Mouse (Mus musculus): ENCODE measurements around the gene Ino80e. TPM values are rescaled to one million over a fixed set of nuclear protein-coding genes. Genes with fewer than 3 reads are reported as not detected.
A peak's percentile ranks its signal among the peaks of the same experiment; 100 is the strongest.

The Ino80e gene
- polyA plus RNA-seq, 1 experiment from 2014 or later: 96.5 TPM

DNA sequence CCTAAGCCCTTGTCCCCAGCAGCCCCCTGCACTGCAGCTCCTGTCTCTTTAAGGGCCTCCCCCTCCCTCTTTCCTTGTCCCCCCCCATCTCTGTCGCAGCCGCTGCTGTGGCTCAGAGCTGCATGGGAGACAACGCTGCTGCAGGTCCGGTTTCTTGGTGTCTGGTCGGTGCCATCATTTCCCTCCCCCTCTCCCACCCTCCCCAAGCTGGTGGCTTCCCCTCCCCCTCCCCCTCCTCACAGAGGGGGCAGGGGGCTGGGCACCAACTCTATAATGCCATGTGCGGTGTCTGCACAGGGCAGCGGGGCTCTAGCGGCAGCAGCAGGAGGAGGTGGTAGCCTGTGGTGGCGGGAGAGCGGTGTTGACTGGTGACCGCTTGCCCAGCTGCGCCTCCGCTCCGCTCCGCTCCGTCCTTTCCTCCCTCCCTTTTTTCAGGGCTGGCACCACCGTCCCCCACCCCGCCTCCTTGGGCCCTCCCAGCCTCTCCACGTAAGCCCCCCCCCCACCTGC, 38.9 kb downstream of the Ino80e start:
- peak overlapping the region; percentile 86 for H3K9ac ChIP-seq
- ATAC-seq (ENCODE audit: low FRiP score): peak; percentile 84
- peak overlapping the region; percentile 82 for H3K27ac ChIP-seq
- under 1% methylated on average over 16 of the region's 19 CpGs for WGBS
- H3K4me2 ChIP-seq: peak overlapping the region; percentile 85
- H3K27me3 ChIP-seq: peaks cover 16% of the 10 kb centered on the region; the same call in 1 of the 2 replicates
- H3K4me3 ChIP-seq (replicated peaks): peak overlapping the region; percentile 63
- H3K4me1 ChIP-seq: peaks cover 39% of the 10 kb centered on the region
- no peaks in the 10 kb centered on the region for H3K36me3 ChIP-seq (replicated peaks)
- no peaks in the 10 kb centered on the region for H3K9me3 ChIP-seq

DNA sequence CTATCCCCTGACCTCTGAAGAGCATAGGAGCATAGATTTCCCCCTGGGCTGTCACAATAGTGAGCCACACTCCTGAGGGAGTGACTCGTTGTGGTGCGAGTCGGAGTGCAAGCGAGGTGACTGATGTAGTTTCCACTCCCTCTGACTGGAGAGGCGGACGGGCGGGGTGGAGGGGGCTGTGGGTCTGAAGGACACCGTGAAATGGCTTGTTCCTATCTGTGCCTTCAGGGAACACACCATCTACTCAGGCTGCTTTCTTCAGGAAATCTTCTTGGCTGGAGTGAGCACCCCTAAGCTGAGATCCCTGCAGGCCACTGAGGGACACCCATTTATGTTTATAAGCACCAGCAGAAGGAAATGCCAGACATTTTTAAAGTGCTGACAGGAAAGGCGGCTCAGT, 39.4 kb downstream of the Ino80e start:
- WGBS: 13% methylated on average over 9 of the region's 9 CpGs
- Histone ChIP-seq H3K4me2 (peak overlapping the region; percentile 85), H3K36me3 (replicated peaks) (no peaks in the 10 kb centered on the region), H3K4me1 (peaks cover 39% of the 10 kb centered on the region), H3K9me3 (no peaks in the 10 kb centered on the region), H3K27ac (peak overlapping the region; percentile 82), H3K4me3 (replicated peaks) (peak overlapping the region; percentile 63), H3K27me3 (peaks cover 16% of the 10 kb centered on the region; the same call in 1 of the 2 replicates), H3K9ac (peak overlapping the region; percentile 86)
- ATAC-seq (ENCODE audit: low FRiP score): peak; percentile 12

GRCm38 (mm10) chr7:126821835-126822511, 40.2 kb downstream of the Ino80e start:
- Histone ChIP-seq H3K4me3 (replicated peaks) (no peak overlapping the region), H3K9ac (peak overlapping the region; percentile 86; the same call in 1 of the 2 replicates), H3K9me3 (no peaks in the 10 kb centered on the region), H3K4me1 (peaks cover 39% of the 10 kb centered on the region), H3K36me3 (replicated peaks) (no peaks in the 10 kb centered on the region), H3K27me3 (peaks cover 16% of the 10 kb centered on the region; the same call in 1 of the 2 replicates), H3K27ac (peak overlapping the region; percentile 82), H3K4me2 (peak overlapping the region; percentile 85)
- WGBS: 22% methylated on average over 7 of the region's 7 CpGs
- peak; percentile 39; the same call in 1 of the 2 replicates for ATAC-seq (ENCODE audit: low FRiP score)

DNA sequence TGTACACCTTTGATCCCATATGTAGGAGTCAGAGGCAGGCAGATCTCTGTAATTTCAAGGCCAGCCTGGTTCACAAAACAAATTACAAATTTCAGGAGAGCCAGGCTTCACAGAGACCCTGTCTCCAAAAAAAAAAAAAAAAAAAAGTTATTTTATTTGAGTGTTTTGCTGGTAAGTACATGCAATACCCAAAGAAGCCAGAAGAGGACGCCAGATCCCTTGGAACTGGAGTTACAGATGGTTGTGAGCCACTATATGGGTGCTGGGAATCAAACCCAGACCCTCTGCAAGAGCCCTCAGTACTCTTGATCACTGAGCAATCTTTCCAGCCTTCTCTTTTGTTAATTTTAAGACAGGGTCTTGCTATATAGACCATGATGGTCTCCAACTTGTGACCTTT, 43.4 kb downstream of the Ino80e start:
- no peak overlapping the region for H3K4me3 ChIP-seq (replicated peaks)
- H3K4me1 ChIP-seq: peaks cover 19% of the 10 kb centered on the region
- no peaks in the 10 kb centered on the region for H3K36me3 ChIP-seq (replicated peaks)
- H3K27me3 ChIP-seq: peaks cover 13% of the 10 kb centered on the region; the same call in 1 of the 2 replicates
- 38% methylated on average over 1 of the region's 1 CpGs for whole genome bisulfite sequencing
- H3K4me2 ChIP-seq: no peak overlapping the region
- H3K9me3 ChIP-seq: no peaks in the 10 kb centered on the region
- H3K9ac ChIP-seq: no peak overlapping the region
- ATAC-seq (ENCODE audit: low FRiP score): no peak
- no peak overlapping the region for H3K27ac ChIP-seq

- Histone ChIP-seq H3K27ac (no peak overlapping the region), H3K27me3 (peaks cover 9% of the 10 kb centered on the region; the same call in 1 of the 2 replicates), H3K36me3 (replicated peaks) (no peaks in the 10 kb centered on the region), H3K4me3 (replicated peaks) (no peak overlapping the region), H3K9ac (no peak overlapping the region), H3K9me3 (no peaks in the 10 kb centered on the region), H3K4me1 (peaks cover 10% of the 10 kb centered on the region), H3K4me2 (no peak overlapping the region)
- ATAC-seq (ENCODE audit: low FRiP score): no peak
- WGBS: 83% methylated on average over 7 of the region's 7 CpGs
These were observed 44.6 kb downstream of the Ino80e start for GRCm38 (mm10) chr7:126817595-126817994.

DNA sequence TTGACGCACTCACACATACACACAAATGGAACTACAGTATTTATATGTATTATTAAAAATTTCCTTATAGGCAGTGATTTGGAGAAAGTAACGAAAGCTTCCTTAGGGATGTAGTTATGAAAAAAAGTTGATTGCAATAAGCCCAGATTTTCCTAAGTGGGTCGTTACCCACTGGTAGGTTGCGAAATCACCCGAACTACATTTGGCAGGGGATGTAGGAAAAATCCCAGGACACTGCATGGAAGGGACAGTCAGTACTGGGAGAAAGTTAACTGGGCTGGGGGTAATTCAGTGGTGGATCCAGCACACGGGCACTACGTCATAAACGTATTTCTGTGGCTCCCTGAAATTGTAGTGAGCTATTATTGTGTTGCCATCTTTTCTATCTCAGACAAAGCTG, 45.7 kb downstream of the Ino80e start:
- no peak for ATAC-seq (ENCODE audit: low FRiP score)

DNA sequence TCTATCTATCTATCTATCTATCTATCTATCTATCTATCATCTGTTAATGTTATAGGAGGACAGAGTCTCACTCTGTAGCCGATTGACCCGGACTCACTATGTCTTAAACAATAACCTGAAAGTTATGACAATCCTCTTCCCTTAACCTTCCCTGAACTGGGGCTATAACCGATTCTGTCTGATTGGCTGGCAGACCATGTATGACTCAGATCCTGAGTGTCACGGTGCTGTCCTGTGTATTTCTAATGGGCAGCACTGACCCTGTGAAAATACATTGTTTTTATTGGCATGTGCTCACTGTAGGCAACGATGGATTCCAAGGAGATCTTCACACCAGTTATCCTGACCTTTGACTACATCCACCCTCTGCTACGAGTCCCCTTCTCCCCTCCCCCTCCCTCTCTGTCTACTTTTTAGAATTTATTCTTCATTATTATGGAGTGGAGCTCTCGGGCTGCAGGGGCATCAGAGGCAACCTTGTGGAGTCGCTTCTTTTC, 46.4 kb downstream of the Ino80e start:
- H3K9me3 ChIP-seq: no peaks in the 10 kb centered on the region
- no peaks in the 10 kb centered on the region for H3K36me3 ChIP-seq (replicated peaks)
- no peak overlapping the region for H3K4me3 ChIP-seq (replicated peaks)
- ATAC-seq (ENCODE audit: low FRiP score): no peak
- no peak overlapping the region for H3K9ac ChIP-seq
- 0 out of 2 replicates have a peak, but pooled peaks cover 4% of the 10 kb centered on the region for H3K27me3 ChIP-seq
- no peak overlapping the region for H3K4me2 ChIP-seq
- no peak overlapping the region for H3K27ac ChIP-seq
- 64% methylated on average over 8 of the region's 8 CpGs for WGBS
- peaks cover 3% of the 10 kb centered on the region; the same call in 1 of the 2 replicates for H3K4me1 ChIP-seq

More for the DNA sequence above, 45.7 kb downstream of the Ino80e start:
- Histone ChIP-seq H3K9ac (no peak overlapping the region), H3K27ac (no peak overlapping the region), H3K27me3 (0 out of 2 replicates have a peak, but pooled peaks cover 4% of the 10 kb centered on the region), H3K36me3 (replicated peaks) (no peaks in the 10 kb centered on the region), H3K4me1 (peaks cover 3% of the 10 kb centered on the region; the same call in 1 of the 2 replicates), H3K4me3 (replicated peaks) (no peak overlapping the region), H3K4me2 (no peak overlapping the region), H3K9me3 (no peaks in the 10 kb centered on the region)
- WGBS: 89% methylated on average over 8 of the region's 8 CpGs

GRCm38 (mm10) chr7:126809723-126810369, 52.3 kb downstream of the Ino80e start:
- 0 out of 2 replicates have a peak, but pooled peaks cover 4% of the 10 kb centered on the region for H3K27me3 ChIP-seq
- peaks cover 26% of the 10 kb centered on the region for H3K4me1 ChIP-seq
- peaks cover 14% of the 10 kb centered on the region for H3K36me3 ChIP-seq (replicated peaks)
- peak overlapping the region; percentile 77; the same call in 1 of the 2 replicates for H3K9ac ChIP-seq
- peak overlapping the region; percentile 81 for H3K4me2 ChIP-seq
- no peak overlapping the region for H3K27ac ChIP-seq
- H3K4me3 ChIP-seq (replicated peaks): peak overlapping the region; percentile 72; the same call in 1 of the 2 replicates
- H3K9me3 ChIP-seq: no peaks in the 10 kb centered on the region
- WGBS: 75% methylated on average over 5 of the region's 5 CpGs
- ATAC-seq (ENCODE audit: low FRiP score): no peak

- Histone ChIP-seq H3K27me3 (0 out of 2 replicates have a peak, but pooled peaks cover 4% of the 10 kb centered on the region), H3K36me3 (replicated peaks) (peaks cover 24% of the 10 kb centered on the region), H3K4me3 (replicated peaks) (peak overlapping the region; percentile 72), H3K4me2 (peak overlapping the region; percentile 81), H3K9me3 (no peaks in the 10 kb centered on the region), H3K9ac (peak overlapping the region; percentile 77), H3K27ac (peak overlapping the region; percentile 85), H3K4me1 (peaks cover 26% of the 10 kb centered on the region)
- under 1% methylated on average over 43 of the region's 43 CpGs for WGBS
- peak; percentile 95 for ATAC-seq (ENCODE audit: low FRiP score)
These were observed 53.3 kb downstream of the Ino80e start for GRCm38 (mm10) chr7:126808703-126809455.

DNA sequence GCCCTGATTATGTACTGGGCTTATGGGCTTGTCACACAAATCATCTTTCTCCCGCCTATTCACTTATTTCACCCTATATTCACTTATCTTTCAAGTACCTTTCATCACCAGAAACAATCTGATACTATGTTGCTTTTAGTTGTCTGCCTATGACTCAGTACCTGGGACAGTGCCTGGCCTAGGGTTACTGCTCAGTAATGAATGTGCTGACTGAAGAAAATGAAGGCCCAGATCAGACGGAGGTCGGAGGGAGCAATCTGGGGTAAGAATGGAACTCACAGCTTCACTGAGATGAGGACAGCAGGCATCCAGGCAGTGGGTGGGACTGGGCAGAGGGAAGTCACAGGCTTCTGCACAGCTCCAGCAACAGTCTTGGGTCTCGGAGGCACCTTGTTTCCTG, 54.8 kb downstream of the Ino80e start:
- peaks cover 36% of the 10 kb centered on the region for H3K36me3 ChIP-seq (replicated peaks)
- H3K27ac ChIP-seq: peak overlapping the region; percentile 85; the same call in 1 of the 2 replicates
- no peaks in the 10 kb centered on the region for H3K27me3 ChIP-seq
- H3K4me1 ChIP-seq: peaks cover 26% of the 10 kb centered on the region
- 85% methylated on average over 4 of the region's 4 CpGs for WGBS
- ATAC-seq (ENCODE audit: low FRiP score): no peak
- H3K4me3 ChIP-seq (replicated peaks): peak overlapping the region; percentile 72
- peak overlapping the region; percentile 81 for H3K4me2 ChIP-seq
- peak overlapping the region; percentile 77 for H3K9ac ChIP-seq
- no peaks in the 10 kb centered on the region for H3K9me3 ChIP-seq

DNA sequence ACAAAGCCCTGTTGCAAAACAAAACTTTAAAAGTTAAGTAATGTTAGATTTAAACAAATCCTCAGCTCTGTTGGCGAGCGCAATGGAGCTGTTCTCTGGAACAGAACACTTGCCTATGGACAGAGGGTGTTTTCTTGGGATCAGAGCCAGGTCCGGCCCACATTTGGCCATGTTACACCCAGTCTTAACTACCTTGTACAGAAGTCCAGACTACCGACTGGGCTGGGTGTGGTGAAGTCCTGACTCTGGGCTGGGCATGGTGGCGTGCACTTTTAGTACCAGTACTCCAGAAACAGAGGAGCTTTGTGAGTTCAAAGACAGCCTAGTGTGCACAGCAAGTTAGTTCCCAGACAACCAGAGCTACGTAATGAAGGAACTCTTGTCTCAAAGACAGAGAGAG, 55.2 kb downstream of the Ino80e start:
- Histone ChIP-seq H3K27me3 (no peaks in the 10 kb centered on the region), H3K9me3 (no peaks in the 10 kb centered on the region), H3K9ac (no peak overlapping the region), H3K36me3 (replicated peaks) (peaks cover 41% of the 10 kb centered on the region), H3K4me1 (peaks cover 26% of the 10 kb centered on the region), H3K4me3 (replicated peaks) (no peak overlapping the region; the same call in 1 of the 2 replicates), H3K4me2 (no peak overlapping the region), H3K27ac (no peak overlapping the region)
- WGBS: 86% methylated on average over 6 of the region's 6 CpGs
- ATAC-seq (ENCODE audit: low FRiP score): no peak

Data from forebrain, embryonic 12.5 days (tissue).